Mouse (Mus musculus): Measurements from ENCODE around the gene Pla2g12b. TPM values are rescaled to one million over a fixed set of nuclear protein-coding genes. Genes with fewer than 3 reads are reported as not detected.

Pla2g12b gene
- total RNA-seq, 2 experiments from 2014 or later, result not detected

DNA sequence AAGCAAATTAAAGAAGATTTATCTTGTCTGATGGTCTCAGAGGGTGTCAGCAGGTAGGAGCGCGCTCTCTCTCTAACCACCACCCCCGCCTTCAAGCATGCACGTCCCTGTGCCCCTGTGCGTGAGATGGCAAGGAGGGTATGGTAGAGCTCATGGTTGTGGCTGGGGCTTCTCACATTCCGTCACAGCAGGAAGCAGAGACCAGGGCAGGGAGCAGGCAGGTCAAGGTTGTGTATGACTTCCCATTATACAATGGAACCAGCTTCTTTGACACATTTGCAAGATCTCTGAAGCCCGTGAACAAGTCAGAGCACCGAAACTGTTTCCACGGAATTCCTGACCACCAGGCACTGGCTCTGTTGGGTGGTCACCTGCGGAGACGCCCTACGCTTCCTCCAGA is 6.8 kb downstream of the Pla2g12b start:
- DNase-seq (ENCODE audit: low spot score in 2 of 2), result no peak

DNA sequence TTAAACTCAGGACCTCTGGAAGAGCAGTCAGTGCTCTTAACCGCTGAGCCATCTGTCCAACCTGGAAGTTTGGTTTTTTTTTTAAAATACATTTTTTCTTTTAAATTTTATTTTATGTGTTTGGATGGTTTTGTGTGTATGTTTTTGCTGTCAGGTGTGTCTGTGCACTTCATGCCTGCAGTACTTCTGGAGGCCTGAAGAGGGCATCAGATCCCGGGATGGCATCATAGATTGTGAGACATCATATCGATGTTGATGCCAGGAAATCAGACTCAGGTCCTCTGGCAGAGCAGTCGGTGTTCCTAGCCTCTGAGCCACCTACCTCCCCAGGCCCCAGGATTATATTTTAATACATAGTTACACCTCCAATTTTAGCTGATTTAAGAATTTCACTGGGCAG is 10.3 kb downstream of the Pla2g12b start:
- DNase-seq (ENCODE audit: low spot score in 2 of 2), result no peak

DNA sequence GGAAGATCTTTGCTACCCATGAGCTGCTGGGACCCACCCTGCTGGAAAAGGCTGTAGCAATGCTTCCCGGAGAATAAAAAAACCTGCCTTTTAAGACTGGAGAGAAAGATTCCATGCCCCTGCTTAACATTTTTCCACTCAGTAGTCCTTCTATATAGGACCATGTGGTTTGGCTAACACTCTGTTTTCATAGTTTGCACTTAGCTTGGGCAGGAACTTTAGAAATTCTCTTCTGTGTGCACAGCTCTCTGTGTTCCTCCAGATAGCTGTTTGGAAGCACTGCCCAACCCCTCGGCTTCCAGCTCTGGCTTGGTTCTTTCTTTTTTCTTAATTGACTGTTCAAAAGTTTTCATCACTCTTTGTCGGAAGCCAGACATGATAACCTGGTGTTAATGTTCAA is 13.2 kb downstream of the Pla2g12b start:
- DNase-seq (ENCODE audit: low spot score in 2 of 2), result no peak

DNA sequence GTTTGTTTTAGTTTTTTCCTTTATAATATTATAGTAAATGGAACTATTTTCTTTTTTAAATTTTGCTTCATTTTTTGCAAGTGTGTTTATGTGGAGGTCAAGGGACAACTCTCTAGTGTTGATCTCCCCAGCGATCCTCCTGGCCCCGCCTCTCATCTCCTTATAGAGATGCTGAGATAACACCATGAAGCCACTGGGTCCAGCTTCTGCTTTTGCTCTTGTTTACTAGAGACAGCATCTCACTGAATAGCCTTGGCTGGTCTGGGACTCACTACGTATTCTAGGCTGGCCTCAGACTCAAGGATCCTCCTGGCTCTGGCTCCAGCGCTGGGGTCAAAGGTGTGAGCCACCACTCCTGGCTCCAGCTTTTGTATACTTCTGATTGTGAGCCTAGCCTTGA is 16.1 kb downstream of the Pla2g12b start:
- DNase-seq (ENCODE audit: low spot score in 2 of 2), result no peak

DNA sequence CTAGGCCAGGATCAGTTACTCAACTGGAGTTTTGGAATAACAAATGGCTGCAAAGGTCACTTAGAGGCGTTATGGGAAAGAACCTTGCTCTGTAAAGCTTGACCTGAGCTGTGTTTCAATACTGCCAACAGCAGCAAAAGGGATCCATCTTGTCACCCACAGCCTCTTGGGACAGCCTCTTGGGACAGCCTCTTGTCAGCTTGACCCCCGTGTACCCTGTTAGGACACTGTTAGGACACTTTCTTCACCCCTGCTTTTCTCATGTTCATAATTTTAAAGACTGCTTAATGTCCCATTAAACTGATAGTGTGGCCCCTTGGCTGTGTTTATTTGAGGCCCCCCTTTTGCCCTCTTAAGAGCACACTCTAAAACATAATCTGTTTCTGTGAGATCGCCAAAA is 21.0 kb downstream of the Pla2g12b start:
- DNase-seq (ENCODE audit: low spot score in 2 of 2), result no peak

DNA sequence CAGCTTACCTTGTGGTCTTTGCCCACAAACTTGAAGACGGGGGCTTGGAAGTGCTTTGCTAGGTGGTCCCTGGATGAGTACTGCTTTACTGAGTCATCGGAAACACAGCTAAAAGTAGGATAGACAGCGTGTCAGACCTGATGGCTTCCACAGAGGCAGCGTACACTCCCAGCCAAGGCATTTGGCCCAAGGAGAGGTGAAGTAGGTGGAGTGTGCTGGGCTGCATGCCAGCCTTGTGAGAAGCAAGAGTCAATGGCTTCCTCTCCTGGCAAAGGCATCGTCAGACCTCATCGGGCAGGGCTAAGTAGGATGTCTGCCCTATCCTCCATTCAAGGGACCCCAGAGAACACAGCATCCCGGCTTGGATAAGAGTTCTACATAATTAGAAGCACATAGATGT is 21.9 kb downstream of the Pla2g12b start:
- no peak for DNase-seq (ENCODE audit: low spot score in 2 of 2)

DNA sequence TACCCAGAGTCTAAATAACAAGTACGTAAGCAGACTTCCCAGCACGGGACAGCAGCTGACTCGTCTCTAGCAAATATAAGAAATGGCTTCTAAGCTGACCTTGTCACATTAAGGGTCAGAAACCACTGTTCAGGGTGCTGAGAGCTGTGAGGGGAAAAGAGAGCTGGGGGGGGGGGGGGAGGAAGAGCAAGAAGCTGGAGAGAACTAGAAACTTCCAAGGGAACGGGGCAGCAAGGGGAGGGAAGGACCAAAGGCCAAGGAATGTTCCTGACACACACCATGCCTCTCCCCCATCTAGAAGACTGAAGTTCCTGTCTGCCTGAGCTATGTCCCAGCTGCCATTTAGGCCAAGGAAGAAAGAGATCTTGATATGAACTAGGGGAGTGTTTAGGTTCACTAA is 22.9 kb downstream of the Pla2g12b start:
- DNase-seq (ENCODE audit: low spot score in 2 of 2), result no peak

DNA sequence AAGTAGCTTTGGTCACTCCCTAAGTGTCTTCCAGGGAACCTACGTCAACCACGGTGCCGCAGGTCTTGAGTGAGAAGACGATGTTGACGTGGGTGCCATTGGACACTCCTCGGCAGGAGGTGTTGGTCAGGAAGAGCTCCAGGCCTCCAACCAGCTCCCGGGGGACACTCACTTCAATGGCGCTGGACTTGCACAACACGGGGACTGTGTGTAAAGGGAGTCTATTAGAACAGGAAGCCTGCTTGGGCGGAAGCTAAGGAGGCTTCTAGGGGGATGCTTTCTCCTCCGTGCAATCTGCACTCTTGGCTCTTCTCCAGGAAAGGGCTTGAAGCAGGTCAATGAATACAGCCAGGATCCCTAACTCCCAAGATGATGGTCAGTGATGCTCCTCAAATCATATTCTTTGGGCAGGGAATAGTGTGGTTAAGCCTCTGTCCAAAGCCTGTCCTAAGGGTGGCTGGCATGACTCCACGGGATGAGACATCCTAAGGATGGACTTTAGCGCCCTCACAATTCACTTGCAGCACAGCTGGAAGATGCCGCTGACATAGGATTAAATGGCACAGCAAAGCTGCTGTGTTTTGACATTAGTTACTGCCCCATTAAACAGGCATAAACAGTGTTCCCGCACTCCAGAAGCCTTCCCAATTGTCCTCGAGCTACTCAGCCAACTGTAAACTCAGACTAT is 26.1 kb downstream of the Pla2g12b start:
- no peak for DNase-seq (ENCODE audit: low spot score in 2 of 2)

DNA sequence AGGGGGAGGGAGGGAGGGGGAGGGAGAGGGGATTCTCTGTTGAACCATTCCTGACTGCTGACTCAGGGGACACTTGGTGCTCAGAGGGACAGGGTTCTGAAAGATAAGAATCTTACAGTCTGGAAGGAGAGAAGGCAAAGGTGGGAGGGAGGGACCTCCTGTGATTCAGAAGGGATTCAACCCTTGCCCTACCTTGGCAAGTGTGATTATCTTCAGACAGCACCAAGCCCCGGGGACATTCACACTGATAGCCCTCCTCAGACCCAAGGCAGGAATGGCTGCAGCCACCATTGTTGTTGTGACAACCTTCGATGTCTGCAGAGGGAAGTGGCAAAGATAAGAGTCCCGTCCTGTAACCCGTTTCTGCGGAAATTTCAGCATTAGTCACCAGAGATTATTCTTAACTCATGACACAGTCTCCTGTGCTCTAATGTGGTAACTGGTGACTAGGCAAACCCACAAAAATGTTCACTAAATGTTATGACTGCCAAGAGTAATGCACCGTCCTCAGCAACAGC is 27.3 kb downstream of the Pla2g12b start:
- DNase-seq (ENCODE audit: low spot score in 2 of 2), result no peak

DNA sequence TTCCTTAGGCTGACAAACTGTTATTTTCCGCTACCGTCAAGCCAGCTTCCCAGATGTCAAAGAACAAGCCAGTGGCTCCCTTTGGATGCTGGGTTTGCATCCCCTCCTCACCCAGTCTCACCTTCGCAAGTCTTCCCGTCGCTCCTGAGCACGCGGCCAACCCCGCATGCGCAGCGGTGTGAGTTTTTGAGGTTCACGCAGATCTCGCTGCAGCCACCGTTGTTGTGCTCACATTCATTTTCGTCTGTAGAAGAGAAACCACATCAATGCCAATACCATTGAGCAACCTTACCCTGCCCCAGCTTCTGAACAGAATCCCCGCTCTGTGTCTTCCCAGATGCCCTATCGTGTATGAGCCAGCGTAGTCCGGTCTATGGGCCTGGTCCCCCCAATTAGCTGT is 32.3 kb downstream of the Pla2g12b start:
- DNase-seq (ENCODE audit: low spot score in 2 of 2), result no peak

DNA sequence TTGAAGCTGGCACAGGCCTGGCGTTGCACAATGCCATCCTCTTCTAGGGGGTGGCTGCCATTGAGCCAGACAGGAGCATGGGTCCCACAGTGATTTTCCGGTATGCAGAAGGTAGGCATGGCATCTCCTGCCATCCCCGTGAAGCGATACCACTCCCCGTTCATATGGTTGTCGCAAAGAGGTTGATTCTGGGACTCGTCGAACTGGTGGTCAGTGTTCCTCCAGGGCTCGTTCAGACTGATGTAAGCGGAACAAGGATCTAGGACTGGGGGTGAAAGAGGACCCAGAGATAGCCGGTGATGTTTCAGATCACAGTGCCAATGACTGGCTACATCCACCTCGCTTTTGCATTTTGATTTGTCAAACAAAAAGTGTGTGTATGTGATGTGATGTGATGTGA is 35.2 kb downstream of the Pla2g12b start:
- no peak for DNase-seq (ENCODE audit: low spot score in 2 of 2)

DNA sequence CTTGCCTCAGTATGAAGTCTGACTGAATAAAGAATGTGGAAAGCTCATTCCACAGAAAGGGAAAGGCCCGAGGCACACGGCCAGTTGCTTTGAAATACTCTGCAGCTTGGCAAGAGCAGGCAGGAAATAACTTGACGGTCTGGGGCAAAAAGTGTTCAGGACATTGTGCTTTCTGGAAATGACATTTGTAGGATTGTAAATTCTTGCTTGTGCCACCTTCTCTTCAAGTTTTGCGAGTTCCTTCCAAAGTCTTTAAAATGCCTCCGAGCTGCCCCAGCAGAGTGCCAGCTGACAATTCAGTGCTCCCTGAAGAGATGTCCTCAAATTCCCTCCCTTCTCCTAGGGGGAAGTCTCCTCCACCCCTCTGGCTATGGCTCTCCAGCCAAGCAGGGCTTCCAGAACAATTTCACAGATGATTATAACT is 36.1 kb downstream of the Pla2g12b start:
- DNase-seq (ENCODE audit: low spot score in 2 of 2), result no peak

DNA sequence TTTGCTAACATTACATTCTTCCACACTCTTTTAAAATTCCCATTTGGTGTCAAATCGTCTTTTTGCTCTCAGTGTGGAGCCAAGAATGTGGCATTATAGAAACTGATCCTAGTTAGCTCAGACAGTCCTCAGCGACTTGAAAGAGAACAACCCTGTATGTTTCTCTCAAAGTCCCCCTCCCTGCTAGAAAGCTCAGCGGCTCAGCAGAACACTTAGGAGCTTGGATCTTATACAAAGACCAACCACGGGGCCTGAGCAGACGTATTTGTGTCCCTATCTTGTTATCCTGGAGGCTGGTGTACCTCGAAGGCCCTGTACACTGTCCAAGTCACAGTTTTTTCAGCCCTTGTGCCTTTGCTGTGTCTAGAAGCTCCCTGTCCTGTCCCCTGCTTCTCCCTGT is 36.7 kb downstream of the Pla2g12b start:
- no peak for DNase-seq (ENCODE audit: low spot score in 2 of 2)

DNA sequence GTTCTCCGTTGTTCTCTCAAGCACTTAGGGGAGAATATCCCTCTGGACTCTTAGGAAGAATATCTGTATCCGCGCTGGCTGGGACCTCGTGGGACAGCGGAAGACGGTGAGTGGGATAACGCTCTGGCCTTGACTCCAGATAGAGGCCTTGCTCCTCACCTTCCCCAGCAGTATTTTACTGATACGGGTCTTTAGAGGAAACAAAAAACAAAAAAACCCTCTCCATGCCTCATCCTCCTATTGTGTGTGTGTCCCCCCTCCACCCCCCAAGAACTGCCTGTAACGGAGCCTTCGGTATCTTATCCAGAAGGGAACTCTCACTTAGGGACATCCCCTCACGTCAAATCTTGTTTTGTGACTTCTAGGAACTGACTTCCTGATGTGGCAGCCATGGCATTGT is 38.3 kb downstream of the Pla2g12b start, which contains the start of gene Oit3:
Gene Oit3 (minus strand): TSS at position 44 of the 400 bp plus-strand sequence.
- no peak for DNase-seq (ENCODE audit: low spot score in 2 of 2)

DNA sequence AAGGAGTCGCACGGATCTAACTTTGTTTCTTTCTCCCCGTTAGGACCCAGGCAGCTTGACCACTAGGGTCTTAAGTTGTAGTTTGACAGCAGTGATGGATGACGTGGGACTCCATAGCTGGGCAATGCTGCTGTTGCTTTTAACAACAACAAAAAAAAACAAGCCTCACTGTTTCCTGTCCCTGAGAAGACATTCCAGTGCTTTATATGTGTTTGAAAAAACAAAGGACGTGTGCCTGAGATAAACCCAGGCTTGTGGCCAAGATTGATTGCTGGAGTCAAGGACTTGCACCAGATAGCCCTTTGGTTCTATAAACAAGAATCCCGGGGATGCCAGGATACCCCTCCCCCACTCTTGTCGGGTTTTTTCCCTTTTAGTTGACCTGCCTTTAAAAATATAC is 39.8 kb downstream of the Pla2g12b start:
- no peak for DNase-seq (ENCODE audit: low spot score in 2 of 2)

DNA sequence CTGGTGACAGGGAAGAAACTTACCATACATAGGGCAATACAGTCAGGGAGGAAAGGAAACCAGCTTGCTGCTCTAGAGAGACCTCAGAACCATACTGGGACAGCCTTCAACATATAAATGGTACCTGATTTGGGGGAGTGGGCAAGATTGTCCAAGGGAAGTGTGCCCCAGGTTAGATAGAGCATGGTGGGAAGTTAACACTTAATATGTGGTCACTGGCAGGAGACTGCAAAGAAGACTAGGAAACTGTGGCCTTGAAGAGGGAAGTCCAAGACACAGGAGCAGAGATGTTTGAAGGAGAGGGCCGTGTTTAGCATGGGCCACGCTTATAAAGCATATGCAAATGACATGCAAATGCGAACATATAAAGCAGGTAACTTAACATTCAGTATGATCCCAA is 40.6 kb downstream of the Pla2g12b start:
- DNase-seq (ENCODE audit: low spot score in 2 of 2), result no peak

DNA sequence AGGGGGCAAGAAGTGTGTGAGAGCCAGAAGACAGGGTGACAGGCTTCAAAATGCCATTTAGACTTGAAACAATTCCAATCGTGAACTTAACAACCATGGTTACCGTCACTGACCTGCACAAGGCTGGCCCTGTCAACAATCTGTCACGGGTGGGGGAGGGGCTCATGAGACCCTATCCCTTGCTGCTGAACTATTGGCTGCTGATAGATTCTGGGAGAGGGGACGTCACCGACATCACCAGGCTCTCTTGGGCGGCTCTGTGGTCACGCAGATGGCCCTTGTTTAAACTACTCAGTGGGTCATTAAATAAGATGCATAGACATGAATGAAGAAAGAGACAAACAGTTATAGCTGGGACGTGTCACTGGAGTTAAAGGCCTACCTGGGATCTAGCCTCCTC is 41.2 kb downstream of the Pla2g12b start:
- DNase-seq (ENCODE audit: low spot score in 2 of 2), result no peak

DNA sequence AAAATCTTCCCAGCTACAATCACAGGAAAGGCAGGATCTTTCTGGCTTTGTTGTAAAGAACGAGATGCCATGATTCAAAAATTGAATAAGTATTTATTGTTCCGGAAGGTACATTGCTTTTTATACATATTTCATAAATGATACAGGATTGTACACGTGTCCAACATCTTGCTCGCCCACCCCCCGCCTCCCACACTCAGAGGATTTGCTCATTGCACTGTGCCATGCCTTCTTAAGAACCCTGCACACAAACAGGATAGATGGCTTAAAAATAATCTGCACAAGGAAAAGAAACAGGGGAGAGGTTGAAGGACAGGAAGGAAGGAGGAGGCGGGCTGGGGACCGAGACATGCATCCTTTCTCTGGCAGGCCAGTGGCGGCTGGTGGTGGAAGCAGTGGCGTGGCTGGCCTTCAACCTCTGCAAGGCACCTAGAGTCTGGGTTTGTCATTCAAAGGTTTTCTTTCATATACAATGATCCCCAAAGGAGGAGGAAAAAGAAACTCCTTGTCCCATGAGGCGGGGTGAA is 43.5 kb downstream of the Pla2g12b start:
- no peak for DNase-seq (ENCODE audit: low spot score in 2 of 2)

DNA sequence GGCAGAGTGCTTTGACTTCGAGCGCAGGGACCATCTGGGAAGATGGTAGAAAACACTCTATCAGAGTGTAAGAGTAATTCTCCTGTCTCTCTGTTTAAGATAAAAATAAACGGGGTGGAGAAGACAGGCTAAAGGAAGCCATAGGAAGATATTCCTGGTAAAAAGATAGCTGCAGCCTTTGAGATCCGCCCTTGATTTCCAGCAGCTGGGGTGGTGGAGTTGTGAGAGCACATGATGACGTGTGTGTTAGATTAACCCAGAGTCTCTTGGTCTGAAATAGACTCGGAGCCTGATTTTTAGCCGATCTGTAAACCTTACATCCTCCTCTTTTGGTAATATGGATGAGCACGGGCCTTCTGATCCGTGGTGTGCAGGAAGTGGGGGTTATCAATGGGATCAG is 44.1 kb downstream of the Pla2g12b start:
- no peak for DNase-seq (ENCODE audit: low spot score in 2 of 2)

DNA sequence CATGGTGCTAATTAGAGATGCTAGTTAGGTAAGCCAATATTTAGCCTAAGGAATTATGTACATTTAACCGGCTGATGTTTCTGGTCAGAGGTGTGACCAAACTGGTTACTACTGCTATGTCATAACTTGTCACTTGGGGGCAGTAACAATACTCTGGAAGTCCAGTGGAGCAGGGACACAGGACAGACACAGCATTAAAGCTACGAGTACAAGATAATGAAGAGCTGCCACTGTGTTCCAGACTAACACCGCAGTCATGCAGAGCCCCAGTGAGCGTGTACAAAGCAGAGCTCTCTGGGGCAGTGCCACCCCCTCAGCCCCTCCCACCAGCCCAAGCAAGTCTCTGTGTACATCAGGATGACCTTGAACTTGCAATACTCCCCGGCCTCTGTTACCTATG is 48.4 kb downstream of the Pla2g12b start:
- DNase-seq (ENCODE audit: low spot score in 2 of 2), result no peak

DNA sequence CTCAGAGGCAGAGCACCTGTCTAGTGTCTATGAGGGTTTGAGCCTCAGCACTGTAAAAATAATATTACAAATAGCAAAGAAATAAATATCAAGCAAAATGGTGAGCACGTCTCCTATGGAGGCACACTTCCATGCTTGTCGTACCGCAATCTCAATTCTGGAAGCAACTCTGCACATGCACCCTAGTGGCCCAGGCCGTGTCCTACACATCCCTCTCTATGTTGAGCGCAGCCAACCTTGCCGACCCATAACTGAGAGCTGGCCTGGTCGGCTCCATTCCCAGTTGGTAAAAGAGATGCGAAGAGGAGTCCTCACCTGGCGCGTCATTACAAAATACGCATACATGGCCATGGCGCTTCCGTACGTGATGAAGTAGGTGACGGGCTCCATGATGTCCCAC is 51.2 kb downstream of the Pla2g12b start:
- DNase-seq (ENCODE audit: low spot score in 2 of 2), result no peak

DNA sequence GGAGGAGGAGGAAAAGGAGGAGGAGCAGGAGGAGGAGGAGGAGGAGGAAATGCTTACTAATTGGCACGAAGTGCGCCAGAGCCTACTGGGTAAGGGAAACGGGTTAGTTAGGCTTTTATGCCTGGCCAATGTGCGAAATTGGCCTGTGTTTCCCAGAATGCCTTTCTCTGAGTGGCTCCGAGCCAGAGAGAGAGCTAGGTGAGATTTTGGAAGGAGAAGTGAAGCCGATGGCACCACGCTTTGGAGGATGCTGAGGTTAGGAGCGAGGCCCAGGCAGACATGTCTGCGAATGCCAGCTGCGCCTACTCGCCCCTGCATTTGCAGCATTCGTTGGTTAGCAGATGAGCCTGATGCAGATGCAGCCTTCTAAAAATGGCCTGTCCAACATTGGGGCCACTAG is 56.3 kb downstream of the Pla2g12b start:
- DNase-seq (ENCODE audit: low spot score in 2 of 2), result peak; percentile 28 to 47

DNA sequence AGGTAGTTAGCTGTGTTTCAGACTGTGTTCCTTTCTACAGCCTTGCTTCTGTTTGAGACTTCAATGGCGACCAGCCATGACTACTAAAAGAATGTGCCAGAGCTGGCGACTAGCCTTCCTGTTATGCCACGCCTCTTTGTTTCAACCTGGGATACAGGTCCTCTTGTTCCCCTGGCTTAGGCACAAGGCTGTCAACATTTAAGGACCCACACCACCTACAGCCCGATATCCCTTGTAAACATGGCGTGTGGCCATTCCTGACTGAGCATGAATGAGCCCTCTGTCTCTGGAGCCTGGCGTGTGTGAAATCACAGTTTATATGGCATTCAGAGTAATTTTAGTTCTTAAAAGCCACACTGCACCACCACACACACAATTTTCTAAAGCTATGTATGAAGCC is 58.8 kb downstream of the Pla2g12b start:
- no peak for DNase-seq (ENCODE audit: low spot score in 2 of 2)
